Mouse (Mus musculus): ENCODE results near the gene Emsy. TPM values are rescaled to one million over a fixed set of nuclear protein-coding genes. Genes with fewer than 3 reads are reported as not detected.

Gene Emsy
- polyA plus RNA-seq, 1 experiment from 2014 or later, result 35.8 TPM

DNA sequence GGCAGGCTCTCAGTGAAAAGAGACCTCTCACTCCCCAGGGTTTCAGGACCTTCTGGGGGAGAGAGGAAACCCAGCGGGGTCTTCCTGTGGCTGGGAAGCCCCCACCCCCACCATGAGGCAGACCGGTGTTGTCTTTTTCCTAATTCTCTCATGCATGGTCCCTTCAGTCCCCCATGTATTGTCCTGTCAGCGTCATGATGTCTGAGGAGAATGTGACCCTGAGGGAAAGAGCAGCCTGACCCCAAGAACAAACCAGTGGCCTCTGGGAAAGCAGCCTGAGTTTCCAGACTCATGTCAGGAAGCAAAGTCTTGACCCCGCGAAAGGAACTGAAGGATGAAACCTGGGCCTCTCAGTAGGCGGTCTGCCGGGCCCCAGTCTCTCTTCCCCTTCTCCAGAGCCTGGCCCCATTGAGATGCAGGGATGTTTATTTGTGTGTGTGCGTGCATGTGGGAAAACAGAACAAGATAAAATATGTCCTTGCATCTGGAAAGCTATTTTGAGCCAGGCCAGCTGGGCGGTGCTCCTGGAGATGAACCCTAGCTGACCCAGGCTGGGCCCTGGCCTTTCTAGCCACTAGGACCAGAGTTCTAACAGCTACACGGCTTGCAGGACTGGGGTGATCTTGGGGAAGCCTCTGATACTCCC, 84.2 kb downstream of the Emsy start:
- no peak for ATAC-seq
- WGBS, result 56% methylated on average over 10 of the region's 10 CpGs
- no peaks in the 10 kb centered on the region for H3K4me1 ChIP-seq
- H3K4me2 ChIP-seq, result no peak overlapping the region
- H3K27ac ChIP-seq, result no peak overlapping the region
- H3K4me3 ChIP-seq, result no peak overlapping the region
- H3K36me3 ChIP-seq (ENCODE audit: poor library complexity, severe bottlenecking), result no peaks in the 10 kb centered on the region
- H3K27me3 ChIP-seq, result no peaks in the 10 kb centered on the region
- no peaks in the 10 kb centered on the region for H3K9me3 ChIP-seq (replicated peaks)
- no peak overlapping the region for H3K9ac ChIP-seq

DNA sequence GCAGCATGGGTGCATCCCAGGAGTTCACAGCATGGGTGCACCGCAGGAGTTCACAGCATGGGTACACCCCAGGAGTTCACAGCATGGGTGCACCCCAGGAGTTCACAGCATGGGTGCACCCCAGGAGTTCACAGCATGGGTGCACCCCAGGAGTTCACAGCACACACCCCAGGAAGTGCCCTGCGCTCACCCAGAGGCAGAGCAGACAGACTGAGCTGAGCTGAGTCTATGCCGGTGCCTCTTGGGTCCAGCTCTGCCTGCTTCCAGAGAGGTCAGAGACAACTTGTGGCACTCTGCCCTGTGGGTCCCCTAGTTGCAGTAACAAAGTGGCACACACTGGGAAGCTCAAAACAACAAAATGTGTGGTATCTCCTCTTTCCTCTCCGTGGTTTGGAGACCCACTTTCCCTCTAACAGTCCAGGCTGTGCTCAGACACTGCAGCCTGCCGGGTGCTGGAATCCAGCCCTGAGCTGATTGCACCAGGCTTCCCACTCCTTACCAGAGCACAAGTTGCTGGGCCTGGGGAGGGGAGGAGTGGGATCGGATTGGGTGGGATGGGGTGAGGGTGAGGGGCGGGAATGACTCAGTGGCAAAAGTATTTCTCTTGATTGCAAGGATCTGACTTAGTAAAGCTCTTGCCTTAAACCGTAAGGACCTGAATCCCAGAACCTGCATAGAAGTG, 85.6 kb downstream of the Emsy start:
- H3K9me3 ChIP-seq (replicated peaks), result no peaks in the 10 kb centered on the region
- no peak overlapping the region for H3K4me3 ChIP-seq
- H3K36me3 ChIP-seq (ENCODE audit: poor library complexity, severe bottlenecking), result no peaks in the 10 kb centered on the region
- no peak for ATAC-seq
- H3K27ac ChIP-seq, result no peak overlapping the region
- WGBS, result 79% methylated on average over 8 of the region's 8 CpGs
- H3K27me3 ChIP-seq, result no peaks in the 10 kb centered on the region
- H3K9ac ChIP-seq, result no peak overlapping the region
- no peaks in the 10 kb centered on the region for H3K4me1 ChIP-seq
- H3K4me2 ChIP-seq, result no peak overlapping the region

DNA sequence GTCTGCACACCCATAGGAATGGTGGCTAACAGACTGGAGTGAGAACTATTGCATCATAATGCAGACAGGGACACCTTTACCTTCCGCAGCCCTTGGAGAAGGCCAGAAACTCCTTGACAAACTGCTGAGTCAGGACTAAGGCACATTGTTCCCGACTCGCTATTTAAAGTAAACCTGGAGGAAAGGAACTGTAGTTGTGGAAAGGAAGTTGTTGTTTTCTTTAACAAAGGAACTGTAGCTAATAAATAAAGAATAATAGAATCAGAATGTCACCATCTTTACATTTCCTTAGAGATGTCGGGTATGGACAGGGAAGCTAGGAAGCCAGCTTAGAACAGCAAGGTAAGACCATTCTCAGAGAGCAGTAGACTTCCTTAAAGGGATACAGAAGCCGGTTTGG, 89.5 kb downstream of the Emsy start:
- no peaks in the 10 kb centered on the region for H3K4me1 ChIP-seq
- no peak for ATAC-seq
- H3K27me3 ChIP-seq, result no peaks in the 10 kb centered on the region
- no peak overlapping the region for H3K4me2 ChIP-seq
- H3K36me3 ChIP-seq (ENCODE audit: poor library complexity, severe bottlenecking), result no peaks in the 10 kb centered on the region
- H3K9ac ChIP-seq, result no peak overlapping the region
- no peak overlapping the region for H3K4me3 ChIP-seq
- WGBS, result 56% methylated on average over 5 of the region's 5 CpGs
- no peak overlapping the region for H3K27ac ChIP-seq
- H3K9me3 ChIP-seq (replicated peaks), result no peaks in the 10 kb centered on the region

DNA sequence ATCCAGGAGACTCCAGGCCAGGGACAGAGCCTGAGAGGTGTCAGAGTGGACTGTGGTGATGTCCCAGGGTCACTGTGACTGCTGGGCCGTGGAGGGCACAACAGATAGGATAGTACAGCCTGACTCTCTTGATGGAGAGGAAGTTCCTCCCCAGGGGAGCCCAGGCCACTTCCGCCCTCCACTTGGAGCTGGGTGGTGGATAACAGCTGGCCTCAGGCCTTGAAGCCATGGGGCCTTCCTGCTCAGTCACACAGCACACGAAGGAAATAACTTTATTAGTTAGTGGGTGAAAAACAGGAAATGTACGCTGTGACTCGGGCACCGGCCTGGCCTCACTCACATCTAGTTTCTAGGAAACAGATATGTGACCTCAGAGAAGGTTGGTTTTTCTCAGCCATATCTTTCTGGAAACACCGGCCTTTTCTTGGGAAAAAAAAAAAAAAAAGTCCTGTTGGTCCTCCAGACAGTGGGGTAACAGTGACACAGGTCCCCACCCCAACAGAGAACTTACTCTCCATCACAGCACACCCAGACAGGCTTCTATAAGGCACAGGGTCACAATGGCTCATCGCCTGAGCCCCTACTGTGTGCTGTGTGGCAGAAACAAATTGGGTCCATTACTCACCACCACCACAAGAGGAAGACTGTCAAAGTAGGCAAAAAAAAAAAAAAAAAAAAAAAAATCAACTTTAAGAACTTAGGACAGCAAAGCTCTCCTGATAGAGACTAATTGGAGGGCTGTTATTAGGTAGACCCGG, 91.8 kb downstream of the Emsy start:
- no peak for ATAC-seq
- H3K27ac ChIP-seq, result no peak overlapping the region
- H3K9ac ChIP-seq, result no peak overlapping the region
- no peaks in the 10 kb centered on the region for H3K27me3 ChIP-seq
- no peaks in the 10 kb centered on the region for H3K4me1 ChIP-seq
- whole genome bisulfite sequencing, result 81% methylated on average over 9 of the region's 9 CpGs
- no peaks in the 10 kb centered on the region for H3K36me3 ChIP-seq (ENCODE audit: poor library complexity, severe bottlenecking)
- H3K9me3 ChIP-seq (replicated peaks), result no peaks in the 10 kb centered on the region
- H3K4me2 ChIP-seq, result no peak overlapping the region
- H3K4me3 ChIP-seq, result no peak overlapping the region

DNA sequence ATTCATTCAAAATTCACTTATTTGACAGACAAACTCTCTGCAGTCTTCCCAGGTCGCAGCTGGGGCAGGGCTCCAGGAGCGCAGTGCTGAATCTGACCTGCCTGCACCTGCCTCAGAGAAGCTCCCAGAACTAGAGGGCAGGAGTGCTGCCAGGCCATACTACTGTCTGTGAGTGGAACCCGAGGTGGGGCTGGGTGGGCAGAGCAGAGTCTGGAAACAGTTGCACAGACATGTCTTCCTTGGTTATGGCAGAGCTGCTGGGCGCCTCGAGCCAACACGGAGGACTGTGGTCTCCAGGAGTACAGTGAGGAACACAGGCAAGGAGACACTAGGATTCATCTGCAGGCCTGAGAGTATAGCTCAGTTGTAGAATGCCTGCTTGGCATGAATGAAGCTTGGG, 92.6 kb downstream of the Emsy start:
- Histone ChIP-seq H3K4me1 (no peaks in the 10 kb centered on the region), H3K36me3 (ENCODE audit: poor library complexity, severe bottlenecking) (no peaks in the 10 kb centered on the region), H3K9ac (no peak overlapping the region), H3K9me3 (replicated peaks) (no peaks in the 10 kb centered on the region), H3K27ac (no peak overlapping the region), H3K27me3 (no peaks in the 10 kb centered on the region), H3K4me3 (no peak overlapping the region), H3K4me2 (no peak overlapping the region)
- WGBS, result 90% methylated on average over 6 of the region's 6 CpGs
- ATAC-seq, result no peak

DNA sequence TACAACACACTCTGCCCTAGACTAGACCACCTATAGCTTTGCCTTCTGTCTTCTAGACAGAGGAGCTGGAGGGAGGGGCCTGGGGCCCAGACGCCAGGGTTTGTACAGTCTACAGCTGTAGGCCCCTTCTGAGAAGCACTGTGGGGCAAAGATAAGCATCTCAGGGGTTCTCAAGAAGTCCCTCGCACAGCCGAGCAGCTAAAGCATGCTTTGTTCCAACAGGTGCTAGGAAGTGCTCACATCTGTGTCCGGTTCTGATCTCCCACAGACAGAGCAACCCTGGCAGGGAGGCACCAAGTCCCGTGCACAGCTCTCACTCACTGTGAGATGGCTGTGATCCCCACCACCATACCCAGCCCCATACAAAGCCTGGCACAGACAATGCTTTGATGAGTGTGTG, 93.6 kb downstream of the Emsy start:
- H3K4me2 ChIP-seq, result no peak overlapping the region
- H3K9me3 ChIP-seq (replicated peaks), result no peaks in the 10 kb centered on the region
- WGBS, result 86% methylated on average over 5 of the region's 5 CpGs
- H3K27ac ChIP-seq, result no peak overlapping the region
- no peak overlapping the region for H3K4me3 ChIP-seq
- H3K4me1 ChIP-seq, result no peaks in the 10 kb centered on the region
- no peak for ATAC-seq
- H3K9ac ChIP-seq, result no peak overlapping the region
- H3K27me3 ChIP-seq, result no peaks in the 10 kb centered on the region
- no peaks in the 10 kb centered on the region for H3K36me3 ChIP-seq (ENCODE audit: poor library complexity, severe bottlenecking)

DNA sequence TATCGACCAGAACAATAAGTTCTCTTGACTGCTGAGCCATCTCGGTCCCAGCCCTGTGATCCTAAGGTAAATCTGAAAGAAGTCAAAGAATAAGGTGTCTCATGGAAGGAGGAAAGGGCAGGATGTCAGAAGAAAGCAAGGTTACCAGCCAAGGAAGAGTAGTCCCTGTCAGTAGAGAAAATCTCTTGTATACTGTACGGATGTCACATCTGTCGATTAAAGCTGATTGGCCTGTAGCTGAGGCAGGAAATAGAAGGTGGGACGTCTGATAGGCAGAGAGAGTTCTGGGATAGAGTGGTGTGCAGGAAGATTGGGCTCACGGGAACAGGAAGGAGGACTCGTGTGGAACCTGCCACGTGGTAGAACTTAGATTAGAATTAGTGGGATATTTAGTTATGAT, 94.4 kb downstream of the Emsy start:
- no peak overlapping the region for H3K9ac ChIP-seq
- no peaks in the 10 kb centered on the region for H3K36me3 ChIP-seq (ENCODE audit: poor library complexity, severe bottlenecking)
- no peaks in the 10 kb centered on the region for H3K4me1 ChIP-seq
- H3K27me3 ChIP-seq, result no peaks in the 10 kb centered on the region
- no peaks in the 10 kb centered on the region for H3K9me3 ChIP-seq (replicated peaks)
- no peak overlapping the region for H3K4me2 ChIP-seq
- no peak overlapping the region for H3K4me3 ChIP-seq
- ATAC-seq, result no peak
- 87% methylated on average over 8 of the region's 8 CpGs for WGBS
- no peak overlapping the region for H3K27ac ChIP-seq

DNA sequence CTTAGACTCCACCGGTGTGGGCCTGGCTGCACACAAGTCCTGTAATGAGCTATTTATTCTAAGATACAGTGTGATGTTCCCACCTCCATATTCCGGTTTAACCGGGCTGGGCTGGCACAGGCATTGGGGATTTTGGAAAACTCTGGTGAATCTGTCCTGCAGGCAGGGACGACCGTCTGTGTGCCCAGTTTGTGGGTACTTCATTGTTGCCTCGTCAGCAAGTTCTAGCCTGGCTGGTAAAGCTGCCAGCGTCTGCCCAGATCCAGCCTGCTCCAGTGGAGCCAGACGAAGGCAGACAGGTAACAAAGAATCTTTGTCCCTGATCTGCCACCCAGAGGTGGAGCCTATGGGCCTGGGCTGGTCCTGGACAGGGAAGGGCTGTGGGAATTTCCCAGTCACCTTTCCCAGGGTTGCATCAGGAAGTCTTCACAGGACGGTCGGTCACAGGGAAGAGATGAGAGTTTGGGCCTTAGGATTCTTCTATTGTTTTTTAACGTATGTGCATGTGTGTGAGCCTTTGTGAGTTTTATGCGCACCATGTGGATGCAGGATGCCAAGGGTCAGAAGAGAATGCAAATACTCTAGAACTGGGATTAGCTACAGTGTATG, 94.9 kb downstream of the Emsy start:
- H3K4me3 ChIP-seq, result no peak overlapping the region
- H3K27ac ChIP-seq, result no peak overlapping the region
- no peak overlapping the region for H3K9ac ChIP-seq
- H3K4me2 ChIP-seq, result no peak overlapping the region
- H3K27me3 ChIP-seq, result no peaks in the 10 kb centered on the region
- no peak for ATAC-seq
- H3K9me3 ChIP-seq (replicated peaks), result no peaks in the 10 kb centered on the region
- H3K36me3 ChIP-seq (ENCODE audit: poor library complexity, severe bottlenecking), result no peaks in the 10 kb centered on the region
- no peaks in the 10 kb centered on the region for H3K4me1 ChIP-seq
- WGBS, result 76% methylated on average over 12 of the region's 12 CpGs

DNA sequence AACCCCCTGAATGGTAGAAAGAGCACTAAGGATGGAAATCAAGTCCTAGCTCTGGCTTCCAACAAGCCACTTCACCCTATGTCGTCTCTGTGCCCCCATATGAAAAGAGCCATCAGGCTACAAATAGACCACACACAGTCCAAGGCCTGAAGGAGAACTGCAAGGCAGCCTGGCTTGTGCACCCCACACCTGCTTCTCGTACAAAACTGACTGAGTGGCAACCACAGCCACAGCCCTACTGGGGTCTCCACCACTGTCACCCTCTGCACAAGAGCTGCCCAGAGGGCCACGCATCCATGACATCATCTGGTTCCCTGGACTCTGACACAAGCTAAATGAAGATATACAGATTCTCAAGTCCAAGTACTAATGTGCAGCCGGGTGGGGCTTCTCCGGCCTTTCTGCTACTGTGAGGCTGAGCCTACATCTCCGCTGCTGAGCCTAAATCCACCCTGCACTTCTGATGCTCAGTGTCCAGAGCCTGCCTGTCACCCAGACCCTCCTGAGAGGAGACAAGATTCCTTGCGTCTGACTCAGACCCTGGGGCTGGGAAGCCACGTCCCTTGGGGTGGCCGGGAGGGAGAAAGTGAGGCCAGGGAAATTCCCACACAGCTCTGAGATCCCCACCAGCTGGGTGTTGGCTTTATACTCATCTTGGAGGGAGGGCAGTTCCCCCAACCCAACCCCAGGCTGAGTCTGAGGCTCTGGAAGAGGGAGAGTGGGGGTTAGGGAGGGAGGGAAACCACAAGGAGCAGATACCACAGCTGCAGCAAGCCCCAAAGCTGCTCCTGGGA, 98.3 kb downstream of the Emsy start:
- WGBS, result 76% methylated on average over 9 of the region's 9 CpGs
- Histone ChIP-seq H3K27ac (no peak overlapping the region), H3K9ac (no peak overlapping the region), H3K4me2 (no peak overlapping the region), H3K27me3 (no peaks in the 10 kb centered on the region), H3K9me3 (replicated peaks) (no peaks in the 10 kb centered on the region), H3K36me3 (ENCODE audit: poor library complexity, severe bottlenecking) (no peaks in the 10 kb centered on the region), H3K4me1 (no peaks in the 10 kb centered on the region), H3K4me3 (no peak overlapping the region)
- no peak for ATAC-seq

DNA sequence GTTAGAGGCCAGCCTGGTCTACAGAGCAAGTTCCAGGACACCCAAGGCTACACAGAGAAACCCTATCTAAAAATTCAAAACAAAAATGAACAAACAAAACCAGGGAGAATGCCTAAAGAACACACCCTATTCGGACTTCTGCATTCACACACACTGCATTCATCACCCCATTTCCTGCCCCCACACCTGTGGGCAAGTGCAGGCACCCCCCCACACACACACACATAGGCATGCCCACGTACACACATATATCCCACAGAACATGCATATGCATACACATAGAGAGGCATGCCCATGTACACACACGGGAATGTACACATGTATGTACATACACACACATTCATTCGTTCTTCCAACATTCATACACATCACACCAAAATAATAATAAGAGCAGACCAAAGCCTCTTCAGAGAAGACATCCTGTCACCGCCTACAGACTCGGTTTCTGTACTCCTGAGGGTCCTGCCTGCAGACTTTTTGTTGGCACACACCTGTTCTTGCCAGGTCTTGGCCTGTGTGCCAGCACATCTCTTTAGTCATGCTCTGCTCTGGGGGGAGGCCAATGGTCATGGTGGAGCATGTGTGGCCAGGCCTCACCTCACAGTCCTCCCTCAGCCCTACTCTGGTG, 99.7 kb downstream of the Emsy start:
- no peak for ATAC-seq
- H3K27ac ChIP-seq, result no peak overlapping the region
- H3K4me2 ChIP-seq, result no peak overlapping the region
- no peak overlapping the region for H3K4me3 ChIP-seq
- no peaks in the 10 kb centered on the region for H3K9me3 ChIP-seq (replicated peaks)
- no peaks in the 10 kb centered on the region for H3K27me3 ChIP-seq
- no peaks in the 10 kb centered on the region for H3K4me1 ChIP-seq
- no peaks in the 10 kb centered on the region for H3K36me3 ChIP-seq (ENCODE audit: poor library complexity, severe bottlenecking)
- 89% methylated on average over 6 of the region's 6 CpGs for WGBS
- no peak overlapping the region for H3K9ac ChIP-seq

DNA sequence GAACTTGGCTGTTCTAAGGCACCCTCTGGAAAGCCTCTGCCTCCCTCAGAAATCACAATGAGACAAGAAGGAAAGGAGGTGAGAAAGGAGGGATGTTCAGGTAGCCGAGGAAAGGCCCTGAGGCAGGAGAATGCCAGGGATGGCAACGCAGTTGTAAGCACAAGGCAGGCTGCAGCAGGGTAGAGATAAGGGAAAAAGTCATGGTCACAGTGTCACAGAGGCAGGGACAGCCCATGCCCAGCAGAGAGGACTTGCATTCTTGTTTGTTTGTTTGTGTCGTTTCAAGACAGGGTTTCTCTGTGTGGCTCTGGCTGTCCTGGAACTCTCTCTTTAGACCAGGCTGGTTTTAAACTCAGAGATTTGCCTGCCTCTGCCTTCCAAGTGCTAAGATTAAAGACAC, 105.5 kb downstream of the Emsy start:
- Histone ChIP-seq H3K9ac (no peak overlapping the region), H3K27me3 (no peaks in the 10 kb centered on the region), H3K4me1 (0 out of 2 replicates have a peak, but pooled peaks cover 4% of the 10 kb centered on the region), H3K27ac (no peak overlapping the region), H3K36me3 (ENCODE audit: poor library complexity, severe bottlenecking) (no peaks in the 10 kb centered on the region), H3K9me3 (replicated peaks) (no peaks in the 10 kb centered on the region), H3K4me2 (no peak overlapping the region), H3K4me3 (no peak overlapping the region)
- ATAC-seq, result no peak
- 81% methylated on average over 3 of the region's 3 CpGs for WGBS

All from forebrain, embryonic 13.5 days (tissue).